Mouse (Mus musculus): ENCODE measurements at regions not wholly inside any gene's neighbourhood (a gene's known extent, or its start where the extent isn't known, plus 50 kb on each side); places are given as distances from the start of the nearest gene placed in this dataset.

DNA sequence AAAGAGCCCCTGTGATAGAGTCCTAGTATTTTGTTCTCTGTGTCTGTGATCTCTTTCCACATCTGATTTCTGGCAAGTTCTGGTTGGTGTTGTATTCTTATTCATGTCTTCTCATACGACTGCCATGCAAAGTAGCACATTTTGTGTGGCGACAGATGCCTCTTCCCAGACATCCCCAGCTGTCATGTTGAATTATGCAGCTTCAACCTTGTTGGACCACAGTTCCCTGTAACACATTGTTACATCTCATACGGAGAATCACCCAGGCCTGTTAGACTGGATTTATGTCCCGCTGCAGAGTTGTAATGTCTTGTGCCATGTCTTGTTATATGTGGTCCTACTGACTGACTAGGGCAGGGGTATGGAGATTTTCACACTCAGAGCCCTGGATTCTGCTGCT is 543.3 kb downstream of the Grin2a start:
- no peak for TF ChIP-seq CTCF (IDR thresholded peaks at IDR 0.05; ENCODE audit: low read depth)
- no peak for TF ChIP-seq EP300 (IDR thresholded peaks at IDR 0.05; ENCODE audit: low read depth)

Data from liver, embryonic 14.5 days (tissue).